Mouse (Mus musculus) kidney, postnatal 0 days (tissue): ENCODE data around the gene Cox10. TPM values are rescaled to one million over a fixed set of nuclear protein-coding genes. Genes with fewer than 3 reads are reported as not detected.

Experiments
- ATAC-seq: fragments of 200-750 bp; cut with Nextera tagmentation; replicated peaks from 2 replicates; pipeline ENCODE4 v1.8.0; 2017; ENCODE audit warnings: low read depth, moderate number of reproducible peaks, moderate TSS enrichment, moderate library complexity; ENCODE audit not compliant: low FRiP score
- DNase-seq: peaks from one replicate; pipeline ENCODE4 v3.0.0-alpha.2; 2016; ENCODE audit warnings: low spot score
- H3K27ac ChIP-seq: fragments of 300-500 bp; sonication (generic); 2 replicates; pipeline ENCODE4 v1.5.1; 2014; ENCODE audit warnings: mild to moderate bottlenecking
- H3K27me3 ChIP-seq: fragments of 300-500 bp; sonication (generic); 2 replicates; pipeline ENCODE4 v1.6.1; 2014; ENCODE audit warnings: low read length, mixed read lengths; ENCODE audit not compliant: insufficient read depth
- H3K36me3 ChIP-seq: fragments of 300-500 bp; sonication (generic); 2 replicates; pipeline ENCODE4 v1.6.1; 2014; ENCODE audit warnings: low read length, mixed read lengths; ENCODE audit not compliant: insufficient read depth
- H3K4me1 ChIP-seq: fragments of 300-500 bp; sonication (generic); replicated peaks from 2 replicates; pipeline ENCODE4 v1.6.1; 2014; ENCODE audit warnings: antibody characterized with exemption, low read length, mixed read lengths; ENCODE audit not compliant: insufficient read depth
- H3K4me2 ChIP-seq: fragments of 300-500 bp; sonication (generic); 2 replicates; pipeline ENCODE4 v1.6.1; 2014; ENCODE audit warnings: mild to moderate bottlenecking, low read length, moderate library complexity, mixed read lengths
- H3K4me3 ChIP-seq: fragments of 300-500 bp; sonication (generic); replicated peaks from 2 replicates; pipeline ENCODE4 v1.5.1; 2014; ENCODE audit warnings: low read depth, low read length
- H3K9ac ChIP-seq: fragments of 300-500 bp; sonication (generic); 2 replicates; pipeline ENCODE4 v1.6.1; 2014; ENCODE audit warnings: low read depth, low read length
- H3K9me3 ChIP-seq: fragments of 300-500 bp; sonication (generic); replicated peaks from 2 replicates; pipeline ENCODE4 v1.6.1; 2016; ENCODE audit warnings: low read length, inconsistent platforms, mixed read lengths
- CTCF ChIP-seq: IDR thresholded peaks from 2 replicates; pipeline ENCODE4 v1.5.1; 2016; ENCODE audit warnings: antibody characterized with exemption, low read depth, mild to moderate bottlenecking, moderate library complexity
- WGBS: fragments of 180-500 bp; shearing (Covaris S2); extraction: QIAGEN DNeasy Blood & Tissue Kit; methylation state at CpG from one replicate; pipeline ENCODE4 v1.1.7; 2014; 5-methylcytosine and 5-hydroxymethylcytosine counted together
- polyA plus RNA-seq: library from polyadenylated mRNA; unstranded; fragments of >200 nt; fragmentation: Nextera tagmentation; extraction: Ambion mirVana; gene quantifications from 2 replicates; pipeline ENCODE4 v1.2.1, GENCODE M21; 2015

The Cox10 gene
- polyA plus RNA-seq, 1 experiment from 2014 or later, result 26.8 TPM

- no peaks in the 10 kb centered on the region; the same call in 1 of the 2 replicates for H3K27me3 ChIP-seq
- DNase-seq (no peak), ATAC-seq (no peak)
- H3K27ac ChIP-seq, result no peak overlapping the region
- WGBS, result 81% methylated on average over 9 of the region's 9 CpGs
- no peak overlapping the region for H3K9ac ChIP-seq
- H3K4me2 ChIP-seq, result no peak overlapping the region
- no peak overlapping the region for H3K4me3 ChIP-seq
- no peaks in the 10 kb centered on the region for H3K9me3 ChIP-seq
- H3K4me1 ChIP-seq, result no peaks in the 10 kb centered on the region
- H3K36me3 ChIP-seq, result no peaks in the 10 kb centered on the region
- TF ChIP-seq CTCF, result no peak
Observed at GRCm38 (mm10) chr11:64115101-64115500, 35.8 kb upstream of the Cox10 start.

GRCm38 (mm10) chr11:64100060-64100459 lies 20.8 kb upstream of the Cox10 start:
- H3K4me3 ChIP-seq, result no peak overlapping the region
- 70% methylated on average over 5 of the region's 5 CpGs for WGBS
- no peaks in the 10 kb centered on the region for H3K4me1 ChIP-seq
- no peak overlapping the region for H3K27ac ChIP-seq
- no peaks in the 10 kb centered on the region for H3K27me3 ChIP-seq
- no peak overlapping the region for H3K4me2 ChIP-seq
- H3K9ac ChIP-seq, result no peak overlapping the region
- no peaks in the 10 kb centered on the region for H3K36me3 ChIP-seq
- ATAC-seq (no peak), DNase-seq (no peak)
- no peak for TF ChIP-seq CTCF
- H3K9me3 ChIP-seq, result no peaks in the 10 kb centered on the region

- 96% methylated on average over 4 of the region's 4 CpGs for WGBS
- Histone ChIP-seq H3K27ac (no peak overlapping the region), H3K4me3 (no peak overlapping the region), H3K9me3 (no peaks in the 10 kb centered on the region), H3K9ac (no peak overlapping the region), H3K4me1 (no peaks in the 10 kb centered on the region), H3K27me3 (no peaks in the 10 kb centered on the region), H3K4me2 (no peak overlapping the region), H3K36me3 (no peaks in the 10 kb centered on the region)
- no peak for ATAC-seq
- no peak for DNase-seq
- no peak for TF ChIP-seq CTCF
Observed at GRCm38 (mm10) chr11:64093058-64093457, 13.8 kb upstream of the Cox10 start.

- Histone ChIP-seq H3K4me1 (no peaks in the 10 kb centered on the region), H3K4me3 (no peak overlapping the region), H3K27ac (no peak overlapping the region), H3K27me3 (no peaks in the 10 kb centered on the region), H3K9ac (no peak overlapping the region), H3K36me3 (no peaks in the 10 kb centered on the region), H3K4me2 (no peak overlapping the region), H3K9me3 (no peaks in the 10 kb centered on the region)
- no peak for TF ChIP-seq CTCF
- DNase-seq, result no peak
- 85% methylated on average over 7 of the region's 7 CpGs for WGBS
- no peak for ATAC-seq
Observed at GRCm38 (mm10) chr11:64091150-64091549, 11.9 kb upstream of the Cox10 start.

- WGBS, result 43% methylated on average over 2 of the region's 2 CpGs
- TF ChIP-seq CTCF, result no peak
Observed at GRCm38 (mm10) chr11:64089682-64090081, 10.4 kb upstream of the Cox10 start.

GRCm38 (mm10) chr11:64085888-64086287 lies 6.6 kb upstream of the Cox10 start:
- WGBS, result 79% methylated on average over 5 of the region's 5 CpGs
- no peaks in the 10 kb centered on the region; the same call in 1 of the 2 replicates for H3K36me3 ChIP-seq
- no peak overlapping the region for H3K27ac ChIP-seq
- no peak for TF ChIP-seq CTCF
- no peak overlapping the region for H3K4me3 ChIP-seq
- H3K9me3 ChIP-seq, result no peaks in the 10 kb centered on the region
- DNase-seq (no peak), ATAC-seq (no peak)
- no peaks in the 10 kb centered on the region for H3K4me1 ChIP-seq
- no peaks in the 10 kb centered on the region for H3K27me3 ChIP-seq
- no peak overlapping the region for H3K4me2 ChIP-seq
- no peak overlapping the region for H3K9ac ChIP-seq

More at GRCm38 (mm10) chr11:64089682-64090081, 10.4 kb upstream of the Cox10 start:
- no peaks in the 10 kb centered on the region for H3K27me3 ChIP-seq
- no peak overlapping the region for H3K9ac ChIP-seq
- no peak overlapping the region for H3K4me3 ChIP-seq
- DNase-seq (no peak), ATAC-seq (no peak)
- H3K4me2 ChIP-seq, result no peak overlapping the region
- no peaks in the 10 kb centered on the region for H3K36me3 ChIP-seq
- H3K27ac ChIP-seq, result no peak overlapping the region
- no peaks in the 10 kb centered on the region for H3K9me3 ChIP-seq
- no peaks in the 10 kb centered on the region for H3K4me1 ChIP-seq

GRCm38 (mm10) chr11:64079727-64080081 lies 436 bp upstream of the Cox10 start:
- Histone ChIP-seq H3K9me3 (no peaks in the 10 kb centered on the region), H3K27ac (peak overlapping the region; percentile 94), H3K36me3 (no peaks in the 10 kb centered on the region; the same call in 1 of the 2 replicates), H3K9ac (peak overlapping the region; percentile 88), H3K27me3 (no peaks in the 10 kb centered on the region), H3K4me2 (peak overlapping the region; percentile 81), H3K4me1 (no peaks in the 10 kb centered on the region), H3K4me3 (peak overlapping the region; percentile 95)
- TF ChIP-seq CTCF, result no peak
- under 1% methylated on average over 8 of the region's 8 CpGs for WGBS
- ATAC-seq (no peak), DNase-seq (no peak)
